Mouse (Mus musculus) neural tube, embryonic 12.5 days (tissue): Measurements from ENCODE around the gene Nrl. TPM values are rescaled to one million over a fixed set of nuclear protein-coding genes. Genes with fewer than 3 reads are reported as not detected.

Experiments used
- ATAC-seq: fragments of 200-750 bp; cut with Nextera tagmentation; 2 replicates; pipeline ENCODE4 v1.8.0; 2017; ENCODE audit warnings: low read depth, mild to moderate bottlenecking, moderate TSS enrichment, moderate library complexity; ENCODE audit not compliant: low FRiP score
- H3K27ac ChIP-seq: fragments of 300-500 bp; sonication (generic); 2 replicates; pipeline ENCODE4 v1.5.1; 2016
- H3K27me3 ChIP-seq: fragments of 300-500 bp; sonication (generic); replicated peaks from 2 replicates; pipeline ENCODE4 v1.6.1; 2016; ENCODE audit warnings: mild to moderate bottlenecking
- H3K36me3 ChIP-seq: fragments of 300-500 bp; sonication (generic); 2 replicates; pipeline ENCODE4 v1.6.1; 2016; ENCODE audit warnings: mild to moderate bottlenecking
- H3K4me1 ChIP-seq: fragments of 300-500 bp; sonication (generic); 2 replicates; pipeline ENCODE4 v1.6.1; 2016
- H3K4me2 ChIP-seq: fragments of 300-500 bp; sonication (generic); replicated peaks from 2 replicates; pipeline ENCODE4 v1.6.1; 2016; ENCODE audit warnings: mild to moderate bottlenecking
- H3K4me3 ChIP-seq: fragments of 300-500 bp; sonication (generic); 2 replicates; pipeline ENCODE4 v1.5.1; 2016
- H3K9ac ChIP-seq: fragments of 300-500 bp; sonication (generic); 2 replicates; pipeline ENCODE4 v1.6.1; 2016; ENCODE audit warnings: mild to moderate bottlenecking
- H3K9me3 ChIP-seq: fragments of 300-500 bp; sonication (generic); 2 replicates; pipeline ENCODE4 v1.6.1; 2016; ENCODE audit warnings: mild to moderate bottlenecking
- WGBS: fragments of 180-500 bp; shearing (Covaris S2); methylation state at CpG from one replicate; pipeline ENCODE4 v1.1.7; 2016; 5-methylcytosine and 5-hydroxymethylcytosine counted together
- polyA plus RNA-seq: library from polyadenylated mRNA; unstranded; fragments of >200 nt; fragmentation: Nextera tagmentation; extraction: Ambion mirVana; gene quantifications from 2 replicates; pipeline ENCODE4 v1.2.1, GENCODE M21; 2016

The Nrl gene
- 0.10 and 0.19 TPM in 2 replicates for polyA plus RNA-seq

- Histone ChIP-seq H3K9me3 (no peaks in the 10 kb centered on the region), H3K4me2 (no peak within 1 kb of the TSS), H3K36me3 (no peaks in the 10 kb centered on the region), H3K9ac (no peak within 1 kb of the TSS), H3K27me3 (peaks cover 12% of the 10 kb centered on the region), H3K27ac (no peak within 1 kb of the TSS), H3K4me3 (no peak within 1 kb of the TSS), H3K4me1 (peaks cover 12% of the 10 kb centered on the region)
- ATAC-seq, result no peak
- WGBS, result 46% methylated on average over 8 of the region's 8 CpGs
These were observed at the start of gene Nrl for GRCm38 (mm10) chr14:55524785-55525184. TSS of gene Nrl (minus strand) at chr14:55524981.

GRCm38 (mm10) chr14:55571760-55572159, 47.0 kb upstream of the Nrl start:
- Histone ChIP-seq H3K27me3 (no peaks in the 10 kb centered on the region), H3K9me3 (no peaks in the 10 kb centered on the region), H3K9ac (no peak overlapping the region), H3K36me3 (peaks cover 29% of the 10 kb centered on the region), H3K27ac (no peak overlapping the region), H3K4me3 (no peak overlapping the region), H3K4me1 (no peaks in the 10 kb centered on the region), H3K4me2 (no peak overlapping the region)
- no peak for ATAC-seq

- Histone ChIP-seq H3K36me3 (peaks cover 41% of the 10 kb centered on the region), H3K4me1 (no peaks in the 10 kb centered on the region), H3K4me2 (no peak overlapping the region), H3K27me3 (no peaks in the 10 kb centered on the region), H3K9me3 (no peaks in the 10 kb centered on the region), H3K4me3 (no peak overlapping the region), H3K27ac (no peak overlapping the region), H3K9ac (no peak overlapping the region)
- no peak for ATAC-seq
- 88% methylated on average over 2 of the region's 2 CpGs for WGBS
These were observed 45.8 kb upstream of the Nrl start for GRCm38 (mm10) chr14:55570588-55570987.

GRCm38 (mm10) chr14:55567496-55567895, 42.7 kb upstream of the Nrl start:
- peaks cover 66% of the 10 kb centered on the region for H3K36me3 ChIP-seq
- H3K4me3 ChIP-seq, result no peak overlapping the region
- H3K4me1 ChIP-seq, result no peaks in the 10 kb centered on the region
- no peaks in the 10 kb centered on the region for H3K9me3 ChIP-seq
- H3K4me2 ChIP-seq, result no peak overlapping the region
- H3K27ac ChIP-seq, result no peak overlapping the region
- no peak overlapping the region for H3K9ac ChIP-seq
- WGBS, result 86% methylated on average over 3 of the region's 3 CpGs
- no peaks in the 10 kb centered on the region for H3K27me3 ChIP-seq
- ATAC-seq, result no peak

GRCm38 (mm10) chr14:55565748-55566147, 41.0 kb upstream of the Nrl start:
- no peak overlapping the region for H3K27ac ChIP-seq
- H3K9me3 ChIP-seq, result no peaks in the 10 kb centered on the region
- H3K9ac ChIP-seq, result no peak overlapping the region
- peaks cover 63% of the 10 kb centered on the region for H3K36me3 ChIP-seq
- no peak for ATAC-seq
- H3K4me3 ChIP-seq, result no peak overlapping the region
- no peaks in the 10 kb centered on the region for H3K27me3 ChIP-seq
- H3K4me2 ChIP-seq, result no peak overlapping the region
- WGBS, result 79% methylated on average over 3 of the region's 3 CpGs
- peaks cover 14% of the 10 kb centered on the region for H3K4me1 ChIP-seq

- H3K36me3 ChIP-seq, result peaks cover 49% of the 10 kb centered on the region
- H3K4me1 ChIP-seq, result peaks cover 14% of the 10 kb centered on the region
- no peak overlapping the region for H3K4me2 ChIP-seq
- H3K27me3 ChIP-seq, result no peaks in the 10 kb centered on the region
- ATAC-seq, result no peak
- 93% methylated on average over 11 of the region's 11 CpGs for WGBS
- H3K9ac ChIP-seq, result no peak overlapping the region
- no peaks in the 10 kb centered on the region for H3K9me3 ChIP-seq
- no peak overlapping the region for H3K27ac ChIP-seq
- H3K4me3 ChIP-seq, result no peak overlapping the region
These were observed 38.5 kb upstream of the Nrl start for GRCm38 (mm10) chr14:55563249-55563648.

- no peak overlapping the region for H3K4me3 ChIP-seq
- WGBS, result 88% methylated on average over 10 of the region's 10 CpGs
- H3K9ac ChIP-seq, result no peak overlapping the region
These were observed 37.1 kb upstream of the Nrl start for GRCm38 (mm10) chr14:55561860-55562259.

GRCm38 (mm10) chr14:55560202-55561073, 35.7 kb upstream of the Nrl start, which contains the start of gene A730061H03Rik:
TSS of gene A730061H03Rik (minus strand) at chr14:55560406.
- H3K27me3 ChIP-seq, result no peaks in the 10 kb centered on the region
- H3K4me1 ChIP-seq, result peaks cover 14% of the 10 kb centered on the region
- peak within 1 kb of the TSS; percentile 61 for H3K9ac ChIP-seq
- under 1% methylated on average over 51 of the region's 51 CpGs for WGBS
- H3K9me3 ChIP-seq, result no peaks in the 10 kb centered on the region
- H3K4me2 ChIP-seq, result peak within 1 kb of the TSS; percentile 79
- H3K36me3 ChIP-seq, result peaks cover 23% of the 10 kb centered on the region
- peak within 1 kb of the TSS; percentile 62 for H3K4me3 ChIP-seq
- peak; percentile 98 for ATAC-seq
- H3K27ac ChIP-seq, result peak within 1 kb of the TSS; percentile 90

More at GRCm38 (mm10) chr14:55561860-55562259, 37.1 kb upstream of the Nrl start:
- H3K27me3 ChIP-seq, result no peaks in the 10 kb centered on the region
- no peak for ATAC-seq
- peaks cover 37% of the 10 kb centered on the region for H3K36me3 ChIP-seq
- H3K27ac ChIP-seq, result no peak overlapping the region
- no peaks in the 10 kb centered on the region for H3K9me3 ChIP-seq
- peak overlapping the region; percentile 79 for H3K4me2 ChIP-seq
- H3K4me1 ChIP-seq, result peaks cover 14% of the 10 kb centered on the region

- H3K9me3 ChIP-seq, result no peaks in the 10 kb centered on the region
- no peaks in the 10 kb centered on the region for H3K27me3 ChIP-seq
- H3K27ac ChIP-seq, result peak within 1 kb of the TSS; percentile 90
- peaks cover 17% of the 10 kb centered on the region for H3K36me3 ChIP-seq
- ATAC-seq, result peak; percentile 85
- peaks cover 14% of the 10 kb centered on the region for H3K4me1 ChIP-seq
- WGBS, result under 1% methylated on average over 27 of the region's 27 CpGs
- peak within 1 kb of the TSS; percentile 79 for H3K4me2 ChIP-seq
- peak within 1 kb of the TSS; percentile 61 for H3K9ac ChIP-seq
- H3K4me3 ChIP-seq, result peak within 1 kb of the TSS; percentile 62
These were observed 35.0 kb upstream of the Nrl start, which contains the start of gene Dcaf11 for GRCm38 (mm10) chr14:55559799-55560201. TSS of gene Dcaf11 (plus strand) at chr14:55560006.

- H3K36me3 ChIP-seq, result peaks cover 8% of the 10 kb centered on the region
- H3K4me2 ChIP-seq, result peak overlapping the region; percentile 79
- 62% methylated on average over 6 of the region's 6 CpGs for WGBS
- no peak for ATAC-seq
- H3K9me3 ChIP-seq, result no peaks in the 10 kb centered on the region
- peak overlapping the region; percentile 61; the same call in 1 of the 2 replicates for H3K9ac ChIP-seq
- no peak overlapping the region for H3K27ac ChIP-seq
- H3K27me3 ChIP-seq, result no peaks in the 10 kb centered on the region
- H3K4me3 ChIP-seq, result no peak overlapping the region; the same call in 1 of the 2 replicates
- peaks cover 14% of the 10 kb centered on the region for H3K4me1 ChIP-seq
These were observed 34.1 kb upstream of the Nrl start for GRCm38 (mm10) chr14:55558740-55559448.

GRCm38 (mm10) chr14:55557587-55557986, 32.8 kb upstream of the Nrl start:
- no peaks in the 10 kb centered on the region for H3K9me3 ChIP-seq
- peaks cover 14% of the 10 kb centered on the region for H3K4me1 ChIP-seq
- H3K27me3 ChIP-seq, result no peaks in the 10 kb centered on the region
- WGBS, result 91% methylated on average over 3 of the region's 3 CpGs
- H3K4me3 ChIP-seq, result no peak overlapping the region
- no peak for ATAC-seq
- H3K36me3 ChIP-seq, result no peaks in the 10 kb centered on the region
- no peak overlapping the region for H3K9ac ChIP-seq
- no peak overlapping the region for H3K4me2 ChIP-seq
- H3K27ac ChIP-seq, result no peak overlapping the region

GRCm38 (mm10) chr14:55557003-55557402, 32.2 kb upstream of the Nrl start:
- H3K27me3 ChIP-seq, result no peaks in the 10 kb centered on the region
- no peak overlapping the region for H3K27ac ChIP-seq
- peaks cover 11% of the 10 kb centered on the region for H3K4me1 ChIP-seq
- 27% methylated on average over 5 of the region's 5 CpGs for WGBS
- H3K4me2 ChIP-seq, result no peak overlapping the region
- no peaks in the 10 kb centered on the region for H3K9me3 ChIP-seq
- H3K36me3 ChIP-seq, result no peaks in the 10 kb centered on the region
- H3K4me3 ChIP-seq, result no peak overlapping the region
- ATAC-seq, result no peak
- no peak overlapping the region for H3K9ac ChIP-seq
